Mouse (Mus musculus): Measurements from ENCODE around the gene Atrnl1.

DNA sequence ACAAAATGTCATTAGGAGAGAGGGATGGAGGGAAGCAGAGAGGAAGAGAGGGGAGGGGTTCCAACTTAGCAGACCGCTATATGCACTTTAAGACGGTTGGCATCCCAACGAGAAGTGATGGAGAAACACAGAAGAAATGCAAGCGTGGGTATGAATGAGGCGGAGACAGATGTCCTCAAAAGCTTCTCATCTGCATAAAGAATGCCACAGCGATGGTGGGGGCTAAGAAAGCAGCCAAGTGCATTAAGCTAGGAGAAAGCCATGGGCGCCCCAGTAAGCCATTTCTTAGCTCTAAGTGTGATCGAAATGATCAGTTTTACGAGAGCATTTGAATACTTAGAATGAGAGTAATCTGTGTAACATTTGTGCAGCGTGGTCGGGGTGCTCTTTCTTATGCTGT is 157.8 kb downstream of the Atrnl1 start:
- TF ChIP-seq GATA1 (IDR thresholded peaks at IDR 0.05; ENCODE audit: borderline replicate concordance, low read length) = no peak
- TF ChIP-seq FLI1 (IDR thresholded peaks at IDR 0.05; ENCODE audit: low read length) = no peak

All from megakaryocyte, embryonic 14.5 days (primary cell).